Mouse (Mus musculus) neural tube, embryonic 11.5 days (tissue): ENCODE results near the gene Def8. TPM values are rescaled to one million over a fixed set of nuclear protein-coding genes. Genes with fewer than 3 reads are reported as not detected.
"Not testable (repeated sequence)": the region's sequence is repeated elsewhere in the genome, so short reads cannot be mapped to it uniquely, and the experiment has no call there.

ENCODE experiments used
- ATAC-seq: fragments of 200-750 bp; cut with Nextera tagmentation; 2 replicates; pipeline ENCODE4 v1.8.0; 2017; ENCODE audit warnings: moderate number of reproducible peaks, mild to moderate bottlenecking, moderate TSS enrichment, moderate library complexity; ENCODE audit not compliant: insufficient read depth, low FRiP score, low TSS enrichment
- DNase-seq: peaks from one replicate; pipeline ENCODE4 v3.0.0-alpha.2; 2015; ENCODE audit warnings: low spot score
- H3K27ac ChIP-seq: fragments of 300-500 bp; sonication (generic); 2 replicates; pipeline ENCODE4 v1.5.1; 2014; ENCODE audit warnings: low read depth, mild to moderate bottlenecking, low read length
- H3K27me3 ChIP-seq: fragments of 300-500 bp; sonication (generic); 2 replicates; pipeline ENCODE4 v1.6.1; 2014; ENCODE audit warnings: mild to moderate bottlenecking, low read length, mixed read lengths; ENCODE audit not compliant: control insufficient read depth, insufficient read depth
- H3K36me3 ChIP-seq: fragments of 300-500 bp; sonication (generic); 2 replicates; pipeline ENCODE4 v1.6.1; 2014; ENCODE audit warnings: mild to moderate bottlenecking, low read length, moderate library complexity, mixed read lengths; ENCODE audit not compliant: control insufficient read depth, insufficient read depth
- H3K4me1 ChIP-seq: fragments of 300-500 bp; sonication (generic); 2 replicates; pipeline ENCODE4 v1.6.1; 2014; ENCODE audit warnings: low read length, mixed read lengths; ENCODE audit not compliant: control insufficient read depth, insufficient read depth
- H3K4me2 ChIP-seq: fragments of 300-500 bp; sonication (generic); 2 replicates; pipeline ENCODE4 v1.6.1; 2014; ENCODE audit warnings: low read depth, mild to moderate bottlenecking, moderate library complexity
- H3K4me3 ChIP-seq: fragments of 300-500 bp; sonication (generic); 2 replicates; pipeline ENCODE4 v1.5.1; 2014; ENCODE audit warnings: low read depth, low read length
- H3K9ac ChIP-seq: fragments of 300-500 bp; sonication (generic); 2 replicates; pipeline ENCODE4 v1.6.1; 2014; ENCODE audit warnings: mild to moderate bottlenecking, low read length
- H3K9me3 ChIP-seq: fragments of 300-500 bp; sonication (generic); 2 replicates; pipeline ENCODE4 v1.6.1; 2016; ENCODE audit warnings: low read length; ENCODE audit not compliant: control insufficient read depth
- whole genome bisulfite sequencing: fragments of 180-500 bp; shearing (Covaris S2); extraction: QIAGEN DNeasy Blood & Tissue Kit; methylation state at CpG from one replicate; pipeline ENCODE4 v1.1.7; 2014; 5-methylcytosine and 5-hydroxymethylcytosine counted together
- polyA plus RNA-seq: library from polyadenylated mRNA; unstranded; fragments of >200 nt; fragmentation: Nextera tagmentation; extraction: Ambion mirVana; gene quantifications from 2 replicates; pipeline ENCODE4 v1.2.1, GENCODE M21; 2014

Gene Def8
- polyA plus RNA-seq, 1 experiment from 2014 or later: 41.7 TPM

DNA sequence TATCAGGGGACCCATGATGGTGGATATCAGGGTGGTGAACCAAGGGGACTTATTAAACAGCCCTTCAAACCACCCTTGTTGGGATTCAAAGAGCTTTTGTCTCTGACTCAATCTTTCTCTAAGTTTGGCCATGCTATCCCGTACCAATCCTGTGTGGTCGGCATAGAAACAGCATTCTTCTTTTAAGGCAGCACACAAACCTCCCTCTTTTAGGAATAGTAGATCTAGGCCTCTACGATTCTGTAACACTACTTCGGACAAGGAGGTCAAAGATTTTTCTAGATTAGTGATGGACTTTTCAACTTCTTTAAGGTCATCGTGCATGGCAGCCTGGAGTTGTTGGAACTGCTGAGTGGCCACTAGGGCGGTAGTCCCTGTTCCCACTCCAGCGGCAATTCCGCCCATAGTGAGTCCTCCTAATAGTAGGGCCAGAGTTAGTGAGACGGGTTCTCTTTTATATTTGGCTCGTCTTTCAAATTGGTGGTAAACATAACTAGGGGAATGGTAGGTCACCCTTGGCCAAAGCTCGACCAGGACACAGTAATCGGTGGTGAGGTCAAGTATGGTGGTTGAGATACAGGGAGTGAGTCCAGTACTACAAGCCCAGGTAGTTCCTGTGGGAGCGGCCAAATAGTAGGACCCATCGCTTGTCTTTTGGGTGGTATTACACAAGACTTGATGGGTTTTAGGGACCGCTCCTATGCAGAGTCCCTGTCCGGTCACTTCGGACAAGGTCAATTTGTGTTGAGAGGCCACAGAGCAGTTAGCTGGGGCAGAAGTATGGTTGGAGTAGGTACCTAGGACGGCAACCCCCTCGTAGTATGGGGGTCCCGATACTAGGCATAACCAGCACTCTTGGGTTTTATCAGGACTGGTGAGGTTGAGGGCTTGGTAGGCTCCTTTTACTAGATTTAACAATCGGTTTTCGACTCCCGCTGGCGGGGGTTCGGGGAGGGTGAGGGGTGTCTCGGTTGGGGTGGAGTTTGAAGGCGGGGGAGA lies 3.5 kb downstream of the Def8 start:
- Histone ChIP-seq H3K9ac (no peak overlapping the region), H3K4me3 (no peak overlapping the region), H3K27ac (no peak overlapping the region), H3K27me3 (no peaks in the 10 kb centered on the region), H3K4me1 (no peaks in the 10 kb centered on the region), H3K4me2 (no peak overlapping the region), H3K9me3 (peaks cover 14% of the 10 kb centered on the region), H3K36me3 (no peaks in the 10 kb centered on the region)
- ATAC-seq (no peak), DNase-seq (no peak)
- 97% methylated on average over 27 of the region's 27 CpGs for WGBS

GRCm38 (mm10) chr8:123427639-123428275 lies 4.4 kb downstream of the Def8 start:
- Histone ChIP-seq H3K27me3 (no peaks in the 10 kb centered on the region), H3K9me3 (peaks cover 18% of the 10 kb centered on the region), H3K36me3 (no peaks in the 10 kb centered on the region), H3K4me3 (no peak overlapping the region), H3K9ac (no peak overlapping the region), H3K4me1 (no peaks in the 10 kb centered on the region), H3K4me2 (no peak overlapping the region), H3K27ac (no peak overlapping the region)
- DNase-seq (no peak), ATAC-seq (no peak)
- 96% methylated on average over 24 of the region's 24 CpGs for WGBS

- Histone ChIP-seq H3K4me2 (no peak overlapping the region), H3K27ac (no peak overlapping the region), H3K9ac (no peak overlapping the region), H3K36me3 (no peaks in the 10 kb centered on the region), H3K9me3 (peaks cover 21% of the 10 kb centered on the region), H3K4me3 (no peak overlapping the region), H3K27me3 (no peaks in the 10 kb centered on the region), H3K4me1 (no peaks in the 10 kb centered on the region)
- DNase-seq: no peak
- 97% methylated on average over 29 of the region's 29 CpGs for WGBS
- ATAC-seq: no peak
Measured at GRCm38 (mm10) chr8:123428343-123428893, 5.1 kb downstream of the Def8 start.

- WGBS: 94% methylated on average over 23 of the region's 23 CpGs
Measured at GRCm38 (mm10) chr8:123428939-123429721, 5.8 kb downstream of the Def8 start.

DNA sequence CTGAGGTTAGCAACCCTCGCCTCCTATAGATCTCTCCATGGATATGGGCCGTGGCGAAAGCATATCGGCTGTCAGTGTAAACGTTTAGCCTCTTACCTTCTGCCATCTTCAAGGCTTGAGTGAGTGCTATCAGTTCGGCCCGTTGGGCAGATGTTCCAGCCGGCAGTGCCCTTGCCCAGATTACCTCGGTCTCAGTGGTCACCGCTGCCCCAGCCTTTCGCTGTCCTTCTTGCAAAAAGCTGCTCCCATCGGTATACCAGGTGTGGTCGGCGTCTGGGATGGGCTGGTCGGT lies 6.3 kb downstream of the Def8 start:
- not testable (repeated sequence) for DNase-seq, H3K4me1 ChIP-seq

More at GRCm38 (mm10) chr8:123428939-123429721, 5.8 kb downstream of the Def8 start:
- DNase-seq: no peak
- Histone ChIP-seq H3K27me3 (no peaks in the 10 kb centered on the region), H3K9me3 (peaks cover 21% of the 10 kb centered on the region), H3K4me1 (no peaks in the 10 kb centered on the region), H3K9ac (no peak overlapping the region), H3K36me3 (no peaks in the 10 kb centered on the region), H3K27ac (no peak overlapping the region), H3K4me3 (no peak overlapping the region), H3K4me2 (no peak overlapping the region)
- no peak for ATAC-seq

DNA sequence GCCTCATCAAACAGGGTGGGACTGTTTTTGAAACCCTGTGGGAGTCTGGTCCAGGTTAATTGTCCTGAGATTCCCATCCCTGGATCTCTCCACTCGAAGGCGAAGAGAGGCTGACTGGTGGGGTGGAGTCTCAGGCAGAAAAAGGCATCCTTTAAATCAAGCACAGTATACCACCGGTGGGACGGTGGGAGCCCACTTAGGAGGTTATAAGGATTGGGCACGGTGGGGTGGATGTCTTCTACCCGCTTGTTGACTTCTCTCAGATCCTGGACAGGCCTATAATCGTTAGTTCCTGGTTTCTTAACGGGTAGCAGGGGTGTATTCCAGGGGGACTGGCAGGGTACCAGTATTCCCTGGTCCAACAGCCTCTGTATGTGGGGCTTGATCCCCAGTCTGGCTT lies 7.6 kb downstream of the Def8 start:
- not testable (repeated sequence) for H3K4me2 ChIP-seq, H3K4me1 ChIP-seq, H3K27me3 ChIP-seq, ATAC-seq, DNase-seq, H3K36me3 ChIP-seq, H3K27ac ChIP-seq, H3K9ac ChIP-seq, H3K4me3 ChIP-seq
- WGBS: 95% methylated on average over 6 of the region's 8 CpGs
- peaks cover 23% of the 10 kb centered on the region for H3K9me3 ChIP-seq

More for the DNA sequence above, 6.3 kb downstream of the Def8 start:
- not testable (repeated sequence) for H3K36me3 ChIP-seq, H3K27me3 ChIP-seq, H3K27ac ChIP-seq, ATAC-seq, H3K4me2 ChIP-seq, H3K4me3 ChIP-seq, H3K9ac ChIP-seq
- 95% methylated on average over 14 of the region's 15 CpGs for WGBS
- H3K9me3 ChIP-seq: peaks cover 23% of the 10 kb centered on the region

- Histone ChIP-seq H3K4me1 (no peaks in the 10 kb centered on the region), H3K4me3 (no peak overlapping the region), H3K4me2 (no peak overlapping the region), H3K9me3 (peaks cover 23% of the 10 kb centered on the region), H3K27ac (no peak overlapping the region), H3K36me3 (no peaks in the 10 kb centered on the region), H3K27me3 (no peaks in the 10 kb centered on the region), H3K9ac (no peak overlapping the region)
- ATAC-seq: no peak
- 96% methylated on average over 25 of the region's 25 CpGs for WGBS
- DNase-seq: no peak
Measured at GRCm38 (mm10) chr8:123431616-123432365, 8.5 kb downstream of the Def8 start.

DNA sequence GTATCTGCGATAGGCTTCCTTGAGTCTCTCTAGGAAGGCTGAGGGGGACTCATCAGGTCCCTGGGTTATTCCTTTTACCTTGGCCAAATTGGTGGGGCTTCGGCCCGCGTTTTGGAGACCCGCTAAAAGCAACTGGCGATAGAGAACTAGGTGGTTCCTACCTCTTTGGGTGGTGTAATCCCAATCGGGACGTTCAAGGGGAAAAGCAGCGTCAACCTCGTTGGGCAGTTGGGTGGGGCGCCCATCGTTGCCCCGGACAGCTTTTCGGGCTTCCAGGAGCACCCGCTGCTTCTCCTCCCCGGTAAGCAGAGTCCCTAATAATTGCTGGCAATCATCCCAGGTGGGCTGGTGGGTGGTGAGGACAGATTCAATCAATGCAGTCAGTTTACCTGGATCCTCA lies 9.1 kb downstream of the Def8 start:
- no peak overlapping the region for H3K4me3 ChIP-seq
- H3K27me3 ChIP-seq: no peaks in the 10 kb centered on the region
- no peak overlapping the region for H3K4me2 ChIP-seq
- DNase-seq (no peak), ATAC-seq (no peak)
- H3K36me3 ChIP-seq: no peaks in the 10 kb centered on the region
- peaks cover 19% of the 10 kb centered on the region for H3K9me3 ChIP-seq
- no peak overlapping the region for H3K9ac ChIP-seq
- H3K27ac ChIP-seq: no peak overlapping the region
- H3K4me1 ChIP-seq: no peaks in the 10 kb centered on the region
- WGBS: 93% methylated on average over 16 of the region's 16 CpGs
